Mouse (Mus musculus): Measurements from ENCODE around the gene Zdhhc3.

GRCm38 (mm10) chr9:123148430-123148829, 35.4 kb upstream of the Zdhhc3 start:
- no peak for TF ChIP-seq FLI1 (IDR thresholded peaks at IDR 0.05; ENCODE audit: low read length)
- TF ChIP-seq GATA1 (IDR thresholded peaks at IDR 0.05; ENCODE audit: borderline replicate concordance, low read length), result no peak
